Mouse (Mus musculus) adrenal gland (tissue): ENCODE data around the gene Pde4a.
"Not testable (repeated sequence)": the region's sequence is repeated elsewhere in the genome, so short reads cannot be mapped to it uniquely, and the experiment has no call there.

Experiments
- intact Hi-C: fragments of 180-260 bp; cut with DNase I; formaldehyde crosslinking; loops from one replicate; pipeline ENCODE4 v1.15.1; 2025

Gene Pde4a

DNA sequence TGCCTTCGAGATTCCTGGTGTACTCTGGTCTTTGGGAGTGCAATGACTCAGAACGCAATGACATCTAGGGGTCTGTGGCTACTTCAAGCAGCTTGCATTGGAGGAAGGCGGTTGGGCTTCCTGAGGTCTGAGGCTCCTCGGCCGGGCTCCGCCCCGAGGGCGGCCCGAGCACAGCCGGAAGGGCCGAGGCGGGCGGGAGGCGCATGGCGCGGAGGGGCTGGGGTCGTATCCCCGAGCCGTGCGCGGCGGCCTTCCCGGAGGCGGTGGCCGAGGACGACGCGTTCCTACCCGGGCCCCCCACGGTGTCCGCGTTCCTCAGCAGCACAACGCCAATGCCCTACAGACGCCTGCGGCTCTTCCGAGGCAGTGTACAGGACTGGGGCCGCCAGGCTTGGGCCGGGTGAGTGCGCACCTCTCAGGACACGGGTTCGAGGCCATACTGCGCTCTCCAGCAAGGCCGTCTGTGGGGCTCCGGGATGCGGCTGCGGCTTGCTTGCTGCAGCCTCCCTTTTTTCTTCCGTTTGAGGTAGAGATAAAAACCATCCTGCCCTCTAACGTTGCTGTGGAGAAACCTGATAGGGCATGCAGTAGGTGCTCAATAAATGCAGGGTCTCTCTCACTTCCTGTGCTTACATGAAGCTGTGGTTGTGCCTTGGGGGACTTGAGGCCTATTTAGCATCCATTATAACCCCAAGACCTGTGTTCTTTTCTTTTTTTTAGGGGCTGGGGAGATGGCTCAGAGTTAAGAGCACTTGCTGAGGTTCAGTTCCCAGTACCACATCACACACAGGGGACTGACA lies 16.1 kb downstream of the Pde4a start:
- intact Hi-C loops, result no loop called here

DNA sequence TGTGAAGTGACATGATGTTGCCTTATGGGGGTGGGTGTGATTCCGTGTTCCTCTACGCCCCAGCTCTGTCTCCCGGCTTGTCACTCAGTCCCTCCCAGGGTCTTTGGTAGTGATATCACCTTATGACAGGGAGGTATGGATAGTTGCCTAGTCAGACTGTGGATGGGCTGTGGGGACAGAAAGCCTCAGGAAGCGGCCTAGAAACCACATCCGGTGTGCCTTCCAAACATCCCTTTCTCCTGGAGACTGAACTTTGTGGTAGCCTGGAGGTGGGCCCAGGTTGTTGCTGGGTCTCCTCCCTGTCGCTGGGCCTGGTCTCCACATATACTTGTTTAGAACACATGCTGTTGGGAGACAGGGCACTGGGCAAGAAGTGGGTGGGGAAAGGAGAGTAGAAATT lies 17.9 kb downstream of the Pde4a start:
- intact Hi-C loops, result no loop called here

DNA sequence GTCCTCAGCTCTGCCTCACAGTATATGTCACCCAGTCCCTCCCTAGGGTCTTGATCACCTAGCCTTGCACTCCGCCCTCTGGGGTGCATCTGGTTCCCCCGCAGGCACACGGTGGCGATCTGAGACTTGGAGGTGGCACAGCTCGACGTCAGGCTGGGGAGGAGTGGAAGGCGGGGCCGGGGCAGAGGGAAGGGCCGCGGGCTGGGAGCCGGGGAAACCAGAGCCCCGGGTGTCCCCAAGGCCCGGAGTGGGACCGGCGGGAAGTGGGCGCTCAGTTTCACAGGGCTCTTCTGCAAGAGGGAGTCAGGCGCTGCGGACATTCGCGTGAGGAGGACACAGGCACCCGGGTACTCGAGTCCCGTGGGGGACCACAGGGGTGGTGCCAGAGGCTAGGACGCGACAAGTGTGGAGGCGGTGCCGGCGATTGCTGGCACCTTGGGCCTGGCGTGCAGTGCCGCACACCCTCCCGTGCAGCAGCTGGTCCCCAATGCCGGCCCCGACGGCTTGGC lies 18.4 kb downstream of the Pde4a start:
- intact Hi-C loops, result no loop called here

DNA sequence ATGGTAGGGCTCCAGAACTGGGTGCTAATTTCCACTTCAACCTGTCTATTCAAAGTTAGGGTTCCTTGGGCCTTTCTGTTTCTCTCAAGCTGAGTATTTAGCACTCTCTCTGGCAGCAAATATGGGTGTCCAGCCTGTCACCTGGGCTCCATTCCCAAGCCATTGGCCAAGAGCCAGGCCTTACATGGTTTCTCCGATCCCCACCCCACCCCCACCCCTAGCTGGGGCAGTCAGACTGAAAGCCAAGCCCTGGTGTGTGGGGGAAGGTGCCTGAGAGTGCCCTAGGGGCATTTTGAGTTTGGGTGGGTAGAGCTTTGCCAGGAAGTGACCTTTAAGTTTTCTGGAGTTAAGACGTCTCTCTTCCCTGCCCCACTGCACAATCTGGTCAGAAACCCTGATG lies 19.2 kb downstream of the Pde4a start:
- intact Hi-C loops, result no loop called here

DNA sequence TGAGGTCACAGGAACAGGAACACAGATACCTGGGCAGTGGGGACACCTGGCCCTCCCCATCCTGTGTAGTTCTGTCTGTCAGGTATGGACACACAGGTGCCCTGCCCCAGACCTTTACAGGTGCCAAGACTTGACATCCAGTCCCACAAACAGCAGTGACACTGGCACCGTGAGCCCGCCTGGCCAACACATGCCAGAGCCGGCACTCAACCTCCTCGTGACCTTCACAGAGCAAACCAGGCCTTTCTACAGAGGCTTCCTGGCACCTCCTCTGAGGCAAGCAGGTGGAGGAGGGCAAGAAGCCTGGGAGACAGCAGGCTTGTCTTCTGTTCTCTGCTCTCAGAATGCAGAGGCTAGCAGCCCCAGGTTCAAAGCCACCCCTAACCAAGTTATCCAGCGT lies 19.9 kb downstream of the Pde4a start:
- intact Hi-C loops, result no loop called here

- intact Hi-C loops, result no loop called here
These were observed 24.4 kb downstream of the Pde4a start for GRCm38 (mm10) chr9:21189905-21190304.

GRCm38 (mm10) chr9:21190670-21191069 lies 25.2 kb downstream of the Pde4a start:
- intact Hi-C loops, result no loop called here

DNA sequence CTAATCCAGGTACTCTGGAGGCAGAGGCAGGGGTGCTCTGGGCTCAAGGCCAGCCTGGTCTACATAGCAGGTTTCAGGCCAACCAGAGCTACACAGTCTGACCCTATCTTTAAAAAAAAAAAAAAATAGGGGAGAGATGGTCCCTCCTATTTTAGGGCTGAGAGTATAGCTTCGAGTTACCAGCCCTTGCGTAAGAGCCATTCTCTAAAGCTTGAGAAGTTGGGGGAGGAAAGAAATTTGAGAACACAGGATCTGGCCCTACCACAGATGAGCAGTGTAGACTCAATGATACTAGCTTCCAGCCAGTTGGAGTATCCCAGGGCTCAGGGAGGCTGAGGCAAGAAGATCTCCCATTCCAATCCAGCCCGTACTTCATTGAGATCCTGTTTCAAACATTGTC lies 28.3 kb downstream of the Pde4a start:
- intact Hi-C loops, result no loop called here

- intact Hi-C loops, result no loop called here
These were observed 29.4 kb downstream of the Pde4a start for GRCm38 (mm10) chr9:21194787-21195493.

- intact Hi-C loops, result not testable (repeated sequence)
These were observed 30.4 kb downstream of the Pde4a start for GRCm38 (mm10) chr9:21195736-21196505.

- intact Hi-C loops, result no loop called here
These were observed 31.3 kb downstream of the Pde4a start for GRCm38 (mm10) chr9:21196521-21197433.

DNA sequence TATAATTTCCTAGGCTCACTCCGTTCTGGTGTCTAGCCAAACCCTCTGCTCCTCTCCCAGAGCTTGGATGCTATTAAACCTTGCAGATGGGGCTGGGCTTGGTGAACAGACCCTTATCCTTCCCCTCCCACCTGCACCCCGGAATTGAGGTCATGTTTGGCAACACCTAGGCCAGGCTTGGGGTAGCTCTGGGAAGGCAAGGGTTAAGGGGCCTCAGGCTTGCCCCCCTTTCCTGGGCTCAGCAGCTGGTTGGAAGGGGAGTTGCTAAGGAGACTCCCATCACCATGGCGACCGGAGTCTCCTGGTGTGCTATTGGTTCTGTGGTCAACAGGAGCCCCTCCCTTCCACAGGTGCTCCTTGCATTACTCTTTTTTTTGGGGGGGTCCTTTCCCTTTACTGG lies 32.5 kb downstream of the Pde4a start:
- intact Hi-C loops, result no loop called here

DNA sequence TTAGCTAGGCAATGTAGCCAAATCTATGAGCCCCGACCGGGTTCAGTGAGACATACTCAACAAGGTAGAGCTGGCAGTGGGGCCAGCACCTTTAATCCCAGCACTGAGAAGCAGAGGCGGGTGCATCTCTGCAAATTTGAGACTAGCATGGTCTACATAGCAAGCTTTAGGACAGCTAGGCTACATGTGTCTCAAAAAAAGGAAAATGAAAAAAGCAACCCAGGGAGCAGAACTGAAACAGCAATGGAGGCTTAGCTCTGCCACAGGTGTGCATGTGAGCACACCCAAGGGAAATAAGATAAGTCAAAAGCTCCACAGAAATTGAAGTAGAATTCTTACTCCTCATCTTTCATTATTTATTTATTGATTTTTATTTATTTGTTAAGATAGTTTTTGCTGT lies 33.4 kb downstream of the Pde4a start:
- intact Hi-C loops, result no loop called here

GRCm38 (mm10) chr9:21204156-21204527 lies 38.6 kb downstream of the Pde4a start:
- intact Hi-C loops, result no loop called here

DNA sequence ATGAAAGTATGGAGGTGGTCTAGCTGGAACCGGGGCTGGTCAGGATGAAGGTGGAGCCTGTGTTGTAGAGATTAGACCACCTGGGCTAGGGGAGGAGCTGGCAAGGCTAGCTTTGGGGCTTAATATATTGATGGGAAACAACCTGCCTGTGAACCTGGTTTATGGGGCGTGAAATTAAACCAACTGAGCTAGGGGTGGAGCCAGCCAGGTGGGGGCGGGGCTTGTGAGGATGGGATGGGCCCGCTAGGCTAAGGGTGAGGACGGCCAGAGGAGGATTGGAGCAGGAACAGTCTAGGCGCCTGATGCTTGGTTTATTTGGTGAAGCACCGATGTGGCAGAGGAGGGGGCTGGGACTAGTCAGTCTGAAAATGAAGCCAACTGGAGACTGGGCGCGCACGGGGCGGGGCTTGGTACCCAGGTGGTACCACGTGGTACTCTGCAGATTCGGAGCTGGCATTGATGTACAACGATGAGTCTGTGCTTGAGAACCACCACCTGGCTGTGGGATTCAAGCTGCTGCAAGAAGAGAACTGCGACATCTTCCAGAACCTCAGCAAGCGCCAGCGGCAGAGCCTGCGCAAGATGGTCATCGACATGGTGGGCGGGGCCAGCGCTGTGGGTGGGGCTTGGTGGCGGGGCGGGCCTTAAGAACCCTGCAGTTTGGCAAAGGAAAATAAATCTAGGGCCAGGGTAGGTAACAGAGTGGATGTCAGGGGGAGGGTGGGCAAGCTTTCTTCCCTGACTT lies 39.2 kb downstream of the Pde4a start:
- intact Hi-C loops, result no loop called here

- intact Hi-C loops, result no loop called here
These were observed 41.3 kb downstream of the Pde4a start for GRCm38 (mm10) chr9:21206848-21207247.

DNA sequence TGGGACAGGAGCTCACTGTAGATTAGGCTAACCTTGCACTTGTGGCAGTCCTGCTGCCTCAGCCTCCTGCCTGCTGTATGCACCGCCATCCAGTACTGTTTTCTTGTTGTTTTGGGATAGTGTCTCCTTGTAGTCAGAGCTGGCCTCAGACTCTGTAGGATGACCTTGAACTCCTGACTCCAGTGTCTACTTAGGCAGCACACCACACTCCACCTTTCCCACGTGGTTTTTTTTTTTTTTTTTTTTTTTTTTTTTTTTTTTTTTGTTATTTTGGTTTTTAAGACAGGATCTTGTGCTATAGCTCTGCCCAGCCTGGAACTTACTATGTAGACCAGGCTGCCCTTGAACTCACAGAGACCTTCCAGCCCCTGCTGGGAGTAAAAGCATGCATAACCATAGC lies 43.1 kb downstream of the Pde4a start:
- intact Hi-C loops, result no loop called here

DNA sequence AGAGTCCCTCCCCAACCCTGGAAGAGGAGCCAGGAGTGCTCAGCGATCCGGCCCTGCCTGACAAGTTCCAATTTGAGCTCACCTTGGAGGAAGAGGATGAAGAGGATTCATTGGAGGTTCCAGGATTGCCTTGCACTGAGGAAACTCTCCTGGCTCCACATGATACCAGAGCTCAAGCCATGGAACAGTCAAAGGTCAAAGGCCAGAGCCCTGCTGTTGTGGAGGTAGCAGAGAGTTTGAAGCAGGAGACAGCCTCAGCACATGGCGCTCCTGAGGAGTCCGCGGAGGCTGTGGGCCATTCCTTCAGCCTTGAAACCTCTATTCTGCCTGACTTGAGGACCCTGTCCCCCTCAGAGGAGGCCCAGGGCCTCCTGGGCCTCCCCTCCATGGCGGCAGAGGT lies 45.3 kb downstream of the Pde4a start:
- intact Hi-C loops, result no loop called here

DNA sequence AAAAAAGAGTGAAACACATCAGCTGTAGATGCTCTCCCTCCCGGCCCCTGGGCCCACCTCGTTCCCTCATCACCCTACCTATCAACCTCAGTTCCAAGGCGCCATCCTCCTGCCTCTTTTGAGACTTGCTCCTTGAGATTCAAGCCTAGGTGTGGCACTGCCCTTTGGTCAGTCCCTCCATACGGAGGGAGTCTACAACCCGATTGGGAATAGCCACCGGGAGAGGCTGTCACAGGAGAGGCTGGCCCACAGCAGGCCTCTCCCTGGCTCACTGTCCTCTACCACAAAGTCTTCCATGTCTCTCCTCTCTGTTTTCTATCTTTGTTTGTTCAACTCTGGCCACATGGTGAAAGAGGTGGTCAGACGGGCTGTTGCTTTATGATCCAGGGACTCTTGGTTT lies 46.1 kb downstream of the Pde4a start:
- intact Hi-C loops, result no loop called here

DNA sequence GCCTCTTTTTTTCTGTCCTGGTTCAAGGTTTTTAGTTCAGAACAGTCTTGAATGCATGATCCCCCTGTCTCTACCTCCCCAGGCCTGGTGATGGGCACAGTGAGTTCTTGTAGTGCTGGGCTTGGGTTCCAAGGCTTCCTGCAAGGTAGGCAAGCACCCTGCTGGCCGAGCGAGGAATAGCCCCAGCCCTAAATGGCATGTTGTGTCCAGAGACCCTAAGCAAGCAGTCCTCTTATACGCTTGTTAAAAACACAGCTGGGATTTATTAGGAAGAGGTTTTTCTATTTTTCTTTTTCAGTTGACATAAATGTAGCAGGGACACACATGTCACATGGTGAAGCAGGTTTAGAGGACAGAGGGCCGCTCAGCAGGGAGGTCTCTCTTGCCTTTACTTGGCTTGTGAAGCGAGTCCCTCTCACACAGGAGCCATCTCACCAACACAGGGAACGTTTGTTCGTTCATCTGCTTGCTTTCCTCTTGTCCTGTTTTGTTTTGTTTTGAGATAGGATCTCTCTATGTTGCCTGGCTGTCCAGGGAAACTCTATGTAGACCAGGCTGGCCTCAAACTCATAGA lies 48.2 kb downstream of the Pde4a start:
- intact Hi-C loops, result no loop called here
